Mouse (Mus musculus): ENCODE measurements around the gene Mfn1. TPM values are rescaled to one million over a fixed set of nuclear protein-coding genes. Genes with fewer than 3 reads are reported as not detected.

The Mfn1 gene
- total and polyA plus RNA-seq, 3 experiments, result 16.6 to 27.4 (median 25.6) TPM

DNA sequence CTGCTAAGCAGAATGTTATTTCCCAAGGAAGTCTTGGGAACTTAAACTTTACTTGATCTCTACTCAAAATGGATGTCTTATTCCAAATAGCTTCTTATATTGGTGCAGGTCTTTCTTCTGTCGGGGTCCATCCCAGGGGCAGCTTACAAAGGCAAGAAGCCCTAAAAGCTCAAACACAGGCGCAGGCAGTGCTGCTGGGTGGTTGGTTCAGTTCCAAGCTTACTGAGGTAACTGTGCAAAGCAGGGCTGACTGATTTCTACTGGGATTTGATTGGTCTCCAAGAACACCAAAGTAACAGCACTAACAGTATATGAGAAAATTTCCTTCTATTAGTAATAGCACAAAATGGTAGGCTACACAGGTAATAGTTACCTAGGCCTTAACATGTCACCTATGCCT lies 43.8 kb downstream of the Mfn1 start:
- H3K36me3 ChIP-seq (replicated peaks in 1 of 2; ENCODE audit: control insufficient read depth in 1 of 2, insufficient read depth in 1 of 2, low read length in 1 of 2), result peaks cover 40 to 83% of the 10 kb centered on the region in 2 experiments
- in situ Hi-C loops (cut with MboI; ENCODE audit: low pct_ligation_motif_present, low pct_unique_long_range_greater_than_20kb, low sequenced_read_pairs), result no loop called here

GRCm38 (mm10) chr3:32573881-32574280 lies 44.6 kb downstream of the Mfn1 start:
- no peak overlapping the region for H3K4me2 ChIP-seq (ENCODE audit: insufficient read depth, low read depth, poor library complexity, severe bottlenecking)
- no peaks in the 10 kb centered on the region for H3K9me3 ChIP-seq (replicated peaks; ENCODE audit: low read length)
- H3K4me1 ChIP-seq (ENCODE audit: control insufficient read depth in 1 of 2, insufficient read depth in 2 of 2), result no peaks in the 10 kb centered on the region
- dilution Hi-C loops (cut with MboI; ENCODE audit: extremely low pct_ligation_motif_present, extremely low pct_unique_long_range_greater_than_20kb, low sequenced_read_pairs), result no loop called here
- H3K27me3 ChIP-seq (replicated peaks), result no peaks in the 10 kb centered on the region
- no peak overlapping the region for H3K4me3 ChIP-seq (replicated peaks in 1 of 3; ENCODE audit: low read depth in 2 of 3, low read length in 2 of 3, poor library complexity in 1 of 3)
- in situ Hi-C loops (cut with MboI; ENCODE audit: low pct_ligation_motif_present, low pct_unique_long_range_greater_than_20kb, low sequenced_read_pairs), result no loop called here
- H3K36me3 ChIP-seq (replicated peaks in 1 of 2; ENCODE audit: control insufficient read depth in 1 of 2, insufficient read depth in 1 of 2, low read length in 1 of 2), result peaks cover 34 to 78% of the 10 kb centered on the region in 2 experiments
- H3K27ac ChIP-seq (ENCODE audit: insufficient read depth, low read depth), result no peak overlapping the region
- H3K9ac ChIP-seq (ENCODE audit: insufficient read depth, low read depth), result no peak overlapping the region
- H3K79me2 ChIP-seq (replicated peaks; ENCODE audit: control insufficient read depth, extremely low read depth, insufficient read depth, poor library complexity, severe bottlenecking), result no peaks in the 10 kb centered on the region
- no peak for TF ChIP-seq MYC (IDR thresholded peaks at IDR 0.05; ENCODE audit: low read depth, low read length)
- TF ChIP-seq ELF1 (IDR thresholded peaks at IDR 0.05; ENCODE audit: low read depth, low read length), result no peak
- TF ChIP-seq ETS1 (conservative IDR thresholded peaks at IDR 0.05; ENCODE audit: low read depth, low read length), result no peak
- TF ChIP-seq E2F4 (IDR thresholded peaks at IDR 0.05; ENCODE audit: insufficient replicate concordance, low read depth, low read length), result no peak
- no peak for DNase-seq (ENCODE audit: extremely low read depth)

More for the DNA sequence above, 43.8 kb downstream of the Mfn1 start:
- H3K27ac ChIP-seq (ENCODE audit: insufficient read depth, low read depth), result no peak overlapping the region
- no peak overlapping the region for H3K4me2 ChIP-seq (ENCODE audit: insufficient read depth, low read depth, poor library complexity, severe bottlenecking)
- H3K4me1 ChIP-seq (ENCODE audit: control insufficient read depth in 1 of 2, insufficient read depth in 2 of 2), result no peaks in the 10 kb centered on the region
- H3K27me3 ChIP-seq (replicated peaks), result no peaks in the 10 kb centered on the region
- DNase-seq (ENCODE audit: extremely low read depth), result no peak
- dilution Hi-C loops (cut with MboI; ENCODE audit: extremely low pct_ligation_motif_present, extremely low pct_unique_long_range_greater_than_20kb, low sequenced_read_pairs), result no loop called here
- H3K79me2 ChIP-seq (replicated peaks; ENCODE audit: control insufficient read depth, extremely low read depth, insufficient read depth, poor library complexity, severe bottlenecking), result no peaks in the 10 kb centered on the region
- H3K4me3 ChIP-seq (replicated peaks in 1 of 3; ENCODE audit: low read depth in 2 of 3, low read length in 2 of 3, poor library complexity in 1 of 3), result no peak overlapping the region
- H3K9me3 ChIP-seq (replicated peaks; ENCODE audit: low read length), result peaks cover 2% of the 10 kb centered on the region
- H3K9ac ChIP-seq (ENCODE audit: insufficient read depth, low read depth), result no peak overlapping the region
- TF ChIP-seq ZC3H11A (IDR thresholded peaks at IDR 0.05; ENCODE audit: low read depth, low read length) (no peak), CHD1 (IDR thresholded peaks at IDR 0.05; ENCODE audit: low read depth, low read length) (no peak), ETS1 (conservative IDR thresholded peaks at IDR 0.05; ENCODE audit: low read depth, low read length) (no peak), USF2 (conservative IDR thresholded peaks at IDR 0.05; ENCODE audit: low read depth, low read length) (no peak), UBTF (IDR thresholded peaks at IDR 0.05; ENCODE audit: low read depth, low read length) (no peak), HCFC1 (IDR thresholded peaks at IDR 0.05; ENCODE audit: low read depth, low read length) (no peak), ZMIZ1 (IDR thresholded peaks at IDR 0.05; ENCODE audit: low read depth, low read length) (no peak), JUND (conservative IDR thresholded peaks at IDR 0.05; ENCODE audit: low read depth, low read length) (no peak), USF1 (IDR thresholded peaks at IDR 0.05; ENCODE audit: low read depth, low read length) (no peak), SMC3 (IDR thresholded peaks at IDR 0.05; ENCODE audit: low read depth, low read length) (no peak)

GRCm38 (mm10) chr3:32575151-32575550 lies 45.9 kb downstream of the Mfn1 start:
- peaks cover 27 to 69% of the 10 kb centered on the region in 2 experiments for H3K36me3 ChIP-seq (replicated peaks in 1 of 2; ENCODE audit: control insufficient read depth in 1 of 2, insufficient read depth in 1 of 2, low read length in 1 of 2)
- dilution Hi-C loops (cut with MboI; ENCODE audit: extremely low pct_ligation_motif_present, extremely low pct_unique_long_range_greater_than_20kb, low sequenced_read_pairs), result no loop called here

More at GRCm38 (mm10) chr3:32575151-32575550, 45.9 kb downstream of the Mfn1 start:
- H3K4me3 ChIP-seq (replicated peaks in 1 of 3; ENCODE audit: low read depth in 2 of 3, low read length in 2 of 3, poor library complexity in 1 of 3), result no peak overlapping the region
- DNase-seq (ENCODE audit: extremely low read depth), result no peak
- no peak overlapping the region for H3K27ac ChIP-seq (ENCODE audit: insufficient read depth, low read depth)
- no peaks in the 10 kb centered on the region for H3K9me3 ChIP-seq (replicated peaks; ENCODE audit: low read length)
- no peaks in the 10 kb centered on the region for H3K79me2 ChIP-seq (replicated peaks; ENCODE audit: control insufficient read depth, extremely low read depth, insufficient read depth, poor library complexity, severe bottlenecking)
- in situ Hi-C loops (cut with MboI; ENCODE audit: low pct_ligation_motif_present, low pct_unique_long_range_greater_than_20kb, low sequenced_read_pairs), result no loop called here
- TF ChIP-seq KAT2A (IDR thresholded peaks at IDR 0.05; ENCODE audit: insufficient replicate concordance, low read length) (no peak), BHLHE40 (IDR thresholded peaks at IDR 0.05; ENCODE audit: low read depth, low read length) (no peak), ETS1 (conservative IDR thresholded peaks at IDR 0.05; ENCODE audit: low read depth, low read length) (no peak), MXI1 (IDR thresholded peaks at IDR 0.05; ENCODE audit: low read depth, low read length) (no peak), JUND (conservative IDR thresholded peaks at IDR 0.05; ENCODE audit: low read depth, low read length) (no peak), NELFE (IDR thresholded peaks at IDR 0.05; ENCODE audit: low read depth, low read length) (no peak), E2F4 (IDR thresholded peaks at IDR 0.05; ENCODE audit: insufficient replicate concordance, low read depth, low read length) (no peak), ZKSCAN1 (IDR thresholded peaks at IDR 0.05; ENCODE audit: borderline replicate concordance, low read depth, low read length) (no peak), POLR2AphosphoS2 (IDR thresholded peaks at IDR 0.05; ENCODE audit: low read depth, low read length) (no peak), MAFK (IDR thresholded peaks at IDR 0.05; ENCODE audit: insufficient replicate concordance, low read length) (no peak), CHD2 (IDR thresholded peaks at IDR 0.05; ENCODE audit: low read length) (no peak), MAZ (IDR thresholded peaks at IDR 0.05; ENCODE audit: low read depth, low read length) (no peak), RAD21 (IDR thresholded peaks at IDR 0.05; ENCODE audit: low read depth, low read length) (no peak)
- H3K4me1 ChIP-seq (ENCODE audit: control insufficient read depth in 1 of 2, insufficient read depth in 2 of 2), result no peaks in the 10 kb centered on the region
- H3K9ac ChIP-seq (ENCODE audit: insufficient read depth, low read depth), result no peak overlapping the region
- H3K27me3 ChIP-seq (replicated peaks), result no peaks in the 10 kb centered on the region
- no peak overlapping the region for H3K4me2 ChIP-seq (ENCODE audit: insufficient read depth, low read depth, poor library complexity, severe bottlenecking)

All from CH12.LX (cell line).